Mouse (Mus musculus): ENCODE measurements around the gene Zfp40.
"Not testable (repeated sequence)": the region's sequence is repeated elsewhere in the genome, so short reads cannot be mapped to it uniquely, and the experiment has no call there.

The Zfp40 gene

DNA sequence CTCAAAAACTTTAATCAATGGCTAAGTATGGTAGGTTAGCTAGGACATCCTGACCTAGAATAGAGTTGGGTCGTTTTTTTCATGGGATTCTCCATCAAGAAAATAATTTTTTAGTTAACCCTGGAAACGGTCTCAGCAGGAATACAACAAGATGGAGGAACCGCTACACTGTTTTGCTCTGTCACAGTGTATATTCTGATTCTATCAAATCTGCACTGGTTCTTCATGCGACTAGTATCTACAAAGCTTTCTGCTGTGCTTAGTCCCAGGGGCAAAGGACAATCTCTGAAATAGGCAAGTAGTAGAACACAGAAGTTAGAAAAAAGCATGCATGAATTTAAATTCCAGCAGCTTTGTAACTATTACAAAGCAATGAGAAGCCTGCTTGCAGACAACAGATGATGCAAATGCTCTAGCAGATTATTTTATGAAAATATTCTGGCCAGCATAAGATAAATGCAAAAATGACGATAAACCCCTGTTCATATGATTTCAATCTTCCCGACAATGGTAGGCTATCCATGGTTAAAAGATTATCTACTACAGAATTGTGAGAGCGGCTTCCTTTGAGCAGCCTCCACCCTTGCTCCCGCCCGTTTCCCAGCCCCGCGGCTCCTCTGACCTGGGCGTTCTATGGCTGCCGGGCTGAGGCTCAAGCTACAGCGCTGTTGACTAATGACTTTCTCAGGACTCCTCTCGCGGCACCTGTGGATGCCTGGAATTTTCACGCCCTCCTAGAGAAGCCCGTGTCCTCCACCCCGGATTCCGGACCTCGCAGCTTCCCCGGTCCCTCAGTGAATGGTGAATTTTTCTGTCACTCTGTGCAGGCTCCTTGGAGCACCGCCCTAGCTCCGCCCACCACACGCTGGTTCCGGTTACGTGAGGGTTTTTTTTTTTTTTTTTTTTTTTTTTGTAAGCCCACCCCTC is at the start of gene Zfp40:
TSS of gene Zfp40 (minus strand) at position 800 of the 927 bp plus-strand sequence.
- peak; percentile 72 for DNase-seq (ENCODE audit: low spot score)

DNA sequence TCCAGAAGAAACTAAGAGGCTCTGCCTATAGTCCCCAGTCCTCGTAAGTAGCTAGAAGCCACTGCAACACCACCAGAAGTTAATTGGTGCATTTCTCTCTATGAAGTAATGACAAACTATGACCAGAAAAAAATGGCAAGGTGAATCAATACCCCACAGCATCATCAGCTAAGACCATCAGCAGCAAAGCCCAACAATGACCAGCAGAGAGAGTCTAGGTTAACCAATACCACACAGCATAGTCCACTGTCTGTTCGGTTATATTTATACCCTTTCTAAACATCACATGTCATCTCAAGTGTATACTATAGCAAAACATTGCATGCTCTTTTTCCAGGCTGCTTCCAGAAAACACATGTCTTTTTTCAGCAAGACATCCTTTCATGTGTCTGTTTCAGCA is 25.3 kb upstream of the Zfp40 start:
- no peak for DNase-seq (ENCODE audit: low spot score)

DNA sequence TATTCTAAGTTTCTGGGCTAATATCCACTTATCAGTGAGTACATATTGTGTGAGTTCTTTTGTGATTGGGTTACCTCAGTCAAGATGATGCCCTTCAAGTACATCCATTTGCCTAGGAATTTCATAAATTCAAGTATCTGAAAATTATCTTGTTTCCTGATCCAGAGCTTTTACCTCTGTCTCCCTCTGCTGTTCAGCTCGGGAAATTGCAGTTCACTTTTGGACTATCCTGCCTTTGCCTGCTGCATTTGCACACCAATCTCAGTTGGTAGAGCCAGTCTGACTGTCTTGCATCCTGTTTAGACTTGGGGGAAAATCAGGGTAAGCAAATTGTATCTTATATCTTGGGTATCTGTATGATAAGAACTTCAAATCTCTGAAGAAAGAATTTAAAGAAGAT is 6.8 kb upstream of the Zfp40 start:
- not testable (repeated sequence) for DNase-seq (ENCODE audit: low spot score)

DNA sequence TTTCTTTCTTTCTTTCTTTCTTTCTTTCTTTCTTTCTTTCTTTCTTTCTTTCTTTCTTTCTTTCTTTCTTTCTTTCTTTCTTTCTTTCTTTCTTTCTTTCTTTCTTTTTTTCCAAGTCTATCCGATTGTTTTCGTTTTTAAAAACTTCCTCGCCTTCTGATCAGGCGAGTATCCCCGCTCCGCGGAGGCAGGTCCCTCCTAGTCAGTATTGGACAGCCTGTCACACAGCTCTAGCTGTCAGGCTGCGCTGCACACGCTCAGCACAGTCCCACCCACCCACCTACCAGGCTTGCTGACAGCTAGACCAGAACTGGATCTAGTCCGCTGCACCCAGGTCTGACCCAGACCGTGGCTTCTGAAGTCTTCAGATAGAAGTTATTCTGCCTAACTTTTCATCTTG is 389 bp upstream of the Zfp40 start:
- peak; percentile 12 for DNase-seq (ENCODE audit: low spot score)

DNA sequence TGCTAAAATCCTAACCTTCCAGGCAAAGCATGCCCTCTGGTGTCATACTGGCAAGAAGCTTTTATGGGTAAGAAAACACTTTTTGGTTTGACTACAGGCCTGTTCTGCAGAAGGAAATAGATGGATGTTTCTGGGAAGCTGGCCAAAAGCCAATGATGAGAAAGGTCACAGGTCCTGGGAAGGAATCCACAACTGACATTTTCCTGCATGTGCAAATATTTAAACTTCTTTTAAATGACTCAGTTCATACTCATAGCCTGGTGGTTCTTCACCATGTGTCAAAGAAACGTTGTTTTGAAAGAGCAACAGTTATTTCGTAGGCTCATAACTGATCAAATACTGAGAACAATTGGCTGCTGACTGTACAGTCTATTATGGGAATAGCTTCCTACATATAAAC is 5.4 kb downstream of the Zfp40 start:
- DNase-seq (ENCODE audit: low spot score) = no peak

Measured in ovary, postnatal 10 days (tissue).